ENCODE assay signal across 9 mouse cellular contexts in the genomic region with DNA sequence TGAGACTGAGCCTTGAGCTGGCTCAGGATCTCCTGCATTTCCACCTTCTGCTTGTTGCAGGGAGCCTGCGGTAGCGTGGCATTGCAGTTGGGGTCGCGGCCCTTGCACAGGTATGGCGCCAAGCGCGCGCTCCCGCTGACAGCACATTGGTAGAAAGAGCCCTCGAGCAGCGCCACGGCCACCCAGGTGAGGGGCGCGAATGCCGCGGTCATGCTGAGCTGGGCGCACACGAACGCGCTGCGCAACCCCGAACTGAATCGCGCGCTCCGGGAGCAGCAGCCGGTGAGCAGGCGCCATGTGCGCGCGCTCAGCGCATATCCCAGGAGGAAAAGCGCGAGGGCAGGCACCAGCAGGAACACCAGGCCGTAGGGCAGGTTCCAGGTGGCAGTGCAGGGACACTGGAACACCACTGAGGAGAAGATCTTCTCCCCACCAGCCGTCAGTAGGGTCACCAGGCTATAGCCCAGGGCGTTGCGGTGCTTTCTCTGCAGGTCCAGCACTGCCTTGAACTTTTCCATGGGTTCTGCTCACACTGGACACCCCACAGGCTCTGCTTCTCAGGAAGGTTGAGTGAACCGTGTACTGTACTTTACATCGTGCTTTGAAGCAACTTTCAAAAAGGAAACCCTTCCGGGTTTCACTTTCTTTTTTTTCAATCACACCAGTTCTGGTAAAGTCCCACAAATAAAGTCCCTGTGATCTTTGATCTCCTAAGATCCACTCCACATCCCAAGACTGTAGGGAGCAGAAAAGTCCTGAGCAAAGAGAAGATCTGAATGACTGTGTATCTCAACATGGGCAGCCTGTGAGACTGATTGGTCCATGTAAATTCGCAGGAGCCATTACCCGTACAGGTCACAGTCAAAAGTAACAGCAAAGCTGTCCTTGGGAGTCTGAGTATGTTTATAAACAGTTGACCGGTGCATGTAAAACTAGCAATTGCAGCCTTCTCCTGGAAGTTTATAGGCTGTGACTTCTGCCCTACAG. TPM values are rescaled to one million over a fixed set of nuclear protein-coding genes. Genes with fewer than 3 reads are reported as not detected.
A peak's percentile ranks its signal among the peaks of the same experiment; 100 is the strongest.
DNase-seq lines count a peak whose midpoint lies in the region; ATAC-seq and TF ChIP-seq lines count a peak whose summit lies in the region.
"Had no signal": no experiment of that assay in that cellular context is flagged by ENCODE, and none has a peak within 500 bp of the region (broad histone marks: within the 10 kb centered on the region; RNA-seq: fewer than 3 reads in every experiment).

A gene (minus strand): TSS at position 593 of the 987 bp plus-strand sequence.

- peak within 1 kb of the TSS; percentile 64 for H3K4me3 ChIP-seq in forebrain, embryonic 10.5 days
- peak within 1 kb of the TSS; percentile 60 for H3K4me3 ChIP-seq in lung, adult 2 months (replicated peaks; ENCODE audit: extremely low read depth, low read depth, low read length)
- peak within 1 kb of the TSS; percentile 52 for H3K4me3 ChIP-seq in neural tube, embryonic 13.5 days
- H3K4me3 ChIP-seq: myocyte had no signal

- TF ChIP-seq POLR2A in lung, adult 2 months (IDR thresholded peaks at IDR 0.05; ENCODE audit: borderline replicate concordance, extremely low read depth, low read depth, low read length) = no peak

- H3K4me2 ChIP-seq in neural tube, embryonic 13.5 days = peak within 1 kb of the TSS; percentile 79

- peaks cover 25% of the 10 kb centered on the region for H3K27me3 ChIP-seq in forebrain, embryonic 10.5 days (ENCODE audit: poor library complexity, severe bottlenecking)
- no peaks in the 10 kb centered on the region for H3K27me3 ChIP-seq in neural tube, embryonic 13.5 days

- intact Hi-C loops in heart, postnatal 36 days (cut with DNase I) = loop anchor here (5.0 kb wide), 1 partner anchor 80 kb away; a partner anchor contains a TSS

- peak; percentile 35 for DNase-seq in layer of hippocampus, adult 11-12 months (ENCODE audit: low spot score)
- DNase-seq in layer of hippocampus, adult 9-10 months (ENCODE audit: low spot score) = no peak
- DNase-seq in forebrain, embryonic 10.5 days (ENCODE audit: extremely low spot score, low spot score) = peak; percentile 29
- peak; percentile 34 to 42 for DNase-seq in heart, postnatal 36 days
- peak; percentile 30 to 48 for DNase-seq in layer of hippocampus, adult 18-20 months (ENCODE audit: low spot score in 2 of 2)
- peak; percentile 23 for DNase-seq in lung, adult 2 months
- peak; percentile 52 for DNase-seq in testis, postnatal 10 days (ENCODE audit: low spot score)

- 23% methylated on average over 44 of the region's 44 CpGs for WGBS in forebrain, embryonic 10.5 days
- 9% methylated on average over 44 of the region's 44 CpGs for WGBS in lung, adult 2 months
- 17% methylated on average over 44 of the region's 44 CpGs for WGBS in neural tube, embryonic 13.5 days

- H3K9me3 ChIP-seq in forebrain, embryonic 10.5 days = no peaks in the 10 kb centered on the region
- H3K9me3 ChIP-seq in neural tube, embryonic 13.5 days = 0 out of 2 replicates have a peak, but pooled peaks cover 3% of the 10 kb centered on the region

- ATAC-seq in neural tube, embryonic 13.5 days (ENCODE audit: low read depth) = peak; percentile 88

- peak within 1 kb of the TSS; percentile 76 for H3K27ac ChIP-seq in forebrain, embryonic 10.5 days
- no peak within 1 kb of the TSS for H3K27ac ChIP-seq in neural tube, embryonic 13.5 days (replicated peaks)

- TF ChIP-seq CTCF in lung, adult 2 months (IDR thresholded peaks at IDR 0.05; ENCODE audit: insufficient read depth, low read length) = no peak

- H3K9ac ChIP-seq in neural tube, embryonic 13.5 days = peak within 1 kb of the TSS; percentile 66

- no peaks in the 10 kb centered on the region for H3K36me3 ChIP-seq in forebrain, embryonic 10.5 days (replicated peaks)
- H3K36me3 ChIP-seq in neural tube, embryonic 13.5 days = no peaks in the 10 kb centered on the region

- peaks cover 12% of the 10 kb centered on the region for H3K4me1 ChIP-seq in forebrain, embryonic 10.5 days
- no peaks in the 10 kb centered on the region for H3K4me1 ChIP-seq in lung, adult 2 months (ENCODE audit: control insufficient read depth, insufficient read depth, low read length)
- peaks cover 9% of the 10 kb centered on the region; the same call in 1 of the 2 replicates for H3K4me1 ChIP-seq in neural tube, embryonic 13.5 days (replicated peaks)

RNA-seq across cellular contexts. Expression of the gene that starts here (rescaled TPM):
- polyA plus RNA-seq in forebrain, embryonic 10.5 days (2016; fragmentation: Nextera tagmentation; extraction: Ambion mirVana) = 0.47 and 0.56 TPM in 2 replicates
- total RNA-seq in heart, postnatal 36 days (2021) = not detected
- total RNA-seq in layer of hippocampus, adult 18-20 months (2021) = not detected
- 2.3 and 2.4 TPM in 2 replicates for polyA plus RNA-seq in lung, adult 2 months (2012; rRNA removed)
- 0.24 and 0.92 TPM in 2 replicates for polyA plus RNA-seq in neural tube, embryonic 13.5 days (2015; fragmentation: Nextera tagmentation; extraction: Ambion mirVana)

Comparison
In these comparisons a context has a peak if more than half of its experiments do, and no peak if none do; other contexts are left out.
1. Peak in DNase-seq, H3K4me3 ChIP-seq and H3K27ac ChIP-seq in forebrain, embryonic 10.5 days; RNA of the gene not detected or under 1 TPM.
2. Peak in DNase-seq in heart, postnatal 36 days; RNA of the gene not detected or under 1 TPM.
3. Peak in DNase-seq in layer of hippocampus, adult 18-20 months; RNA of the gene not detected or under 1 TPM.
4. Peak in ATAC-seq, H3K4me3 ChIP-seq, H3K9ac ChIP-seq and H3K4me2 ChIP-seq in neural tube, embryonic 13.5 days; RNA of the gene not detected or under 1 TPM.